Mouse (Mus musculus): ENCODE data around the gene Tmem117. TPM values are rescaled to one million over a fixed set of nuclear protein-coding genes. Genes with fewer than 3 reads are reported as not detected.

Gene Tmem117
- not detected in 4 replicates for total RNA-seq (2023)

DNA sequence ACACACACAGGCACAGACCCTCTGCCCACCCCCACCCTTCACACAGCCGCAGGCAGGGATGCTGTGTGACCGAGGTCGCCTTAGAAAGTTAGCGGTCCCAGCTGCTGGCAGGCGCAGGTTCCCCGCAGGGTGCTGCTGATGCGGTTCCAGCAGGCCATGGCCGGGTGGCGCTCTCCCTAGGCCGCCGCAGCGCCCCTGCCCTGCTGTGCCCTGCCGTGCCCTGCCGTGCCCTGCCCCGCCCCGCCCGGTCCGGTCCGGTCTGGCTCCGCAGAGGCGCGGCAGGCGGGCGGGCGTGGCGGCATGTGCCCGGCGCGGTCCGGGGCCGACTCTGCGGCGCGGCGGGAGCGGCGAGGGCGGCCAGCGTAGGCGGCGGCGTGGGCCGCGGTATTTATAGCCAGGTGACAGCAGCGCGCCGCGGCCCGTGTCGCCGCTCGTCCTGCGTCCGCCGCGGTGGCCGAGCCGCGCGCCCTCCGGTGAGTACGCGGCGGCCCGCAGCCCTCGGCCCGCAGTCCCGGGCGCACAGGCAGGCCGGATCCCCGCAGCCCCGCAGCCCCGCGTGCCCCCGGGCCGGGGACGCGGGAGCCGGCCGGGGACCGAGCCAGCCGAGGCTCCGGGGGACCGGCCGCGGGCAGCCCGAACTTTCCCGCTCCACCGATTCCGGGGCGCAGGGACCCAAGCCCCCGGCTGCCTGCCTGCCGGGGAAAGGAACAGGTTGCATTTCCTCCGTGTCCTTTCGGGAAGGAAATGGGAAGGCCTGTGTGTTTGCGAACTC is at the start of gene Tmem117:
TSS of gene Tmem117 (plus strand) at position 403 of the 772 bp plus-strand sequence.

GRCm38 (mm10) chr15:94589219-94590075 is 39.6 kb upstream of the Tmem117 start, which contains the start of gene Twf1:
Gene Twf1 (minus strand): TSS chr15:94589889.

Other genes with a start within 250 kb of the Tmem117 start
- gene Adamts20, start 163.8 kb upstream of the Tmem117 start, total RNA-seq (2023): not detected in 4 replicates
- 6.8 to 10.5 TPM (median 9.0 TPM) in 4 replicates for gene Pus7l, start 85.7 kb upstream of the Tmem117 start, total RNA-seq (2023)
- gene Irak4, start 85.6 kb upstream of the Tmem117 start, total RNA-seq (2023): 23.4 to 29.2 TPM (median 28.0 TPM) in 4 replicates
- 43.4 to 62.5 TPM (median 55.0 TPM) in 4 replicates for gene Twf1, start 39.3 kb upstream of the Tmem117 start, total RNA-seq (2023)

Data from B cell, adult 62 days (primary cell).